Mouse (Mus musculus) cerebellum, adult 11 months (tissue): ENCODE measurements around the gene Cdc6.
A peak's percentile ranks its signal among the peaks of the same experiment; 100 is the strongest.

ENCODE experiments used
- DNase-seq: peaks from one replicate; pipeline ENCODE4 v3.0.0; 2022

Gene Cdc6

DNA sequence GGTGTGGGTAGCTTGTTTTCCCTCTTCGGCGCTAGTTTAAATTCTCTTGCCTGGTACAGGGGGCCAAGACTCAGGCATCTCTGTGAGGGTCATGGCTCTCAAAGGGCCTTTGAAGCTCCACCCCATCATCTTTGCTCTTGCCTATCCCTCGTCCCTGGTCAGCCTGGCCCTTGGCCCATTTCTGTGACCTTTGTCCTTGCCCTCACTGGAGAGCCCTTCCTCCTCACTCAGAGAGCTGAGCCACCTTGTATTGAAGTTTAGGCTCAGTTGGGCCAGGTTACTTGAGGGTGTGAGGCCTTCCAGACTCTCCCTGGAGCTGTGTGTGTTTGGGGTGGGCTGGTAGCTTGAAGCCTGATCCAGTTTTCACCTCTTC lies 38.0 kb downstream of the Cdc6 start:
- DNase-seq: no peak

DNA sequence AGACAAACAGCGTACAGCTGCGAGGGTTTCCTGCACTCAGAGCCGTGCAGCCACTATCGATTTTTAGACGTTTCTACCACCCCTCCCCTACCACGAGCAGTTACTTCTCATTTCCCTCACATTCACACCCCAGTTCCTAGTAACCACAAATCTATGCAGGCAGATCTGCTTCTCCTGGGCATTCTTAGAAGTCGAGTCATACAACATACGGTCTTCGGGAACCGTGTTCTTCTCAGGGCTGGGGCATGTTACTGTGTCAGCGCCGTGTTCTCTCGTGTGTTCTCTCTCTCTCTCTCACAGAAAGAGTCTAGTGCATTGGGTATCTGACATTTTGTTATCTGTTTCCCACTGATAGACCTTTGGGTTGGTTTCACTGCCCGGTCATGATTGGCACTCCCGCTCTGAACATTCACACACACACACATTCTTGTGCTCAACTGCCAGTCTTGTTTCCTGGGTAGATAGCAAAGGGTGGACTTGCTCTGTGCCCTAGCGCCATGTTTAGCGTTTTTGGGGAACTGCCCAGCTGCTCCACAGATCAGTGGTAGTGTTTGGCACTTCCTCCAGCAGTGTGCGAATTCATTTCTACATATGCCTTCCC lies 40.5 kb downstream of the Cdc6 start:
- no peak for DNase-seq

DNA sequence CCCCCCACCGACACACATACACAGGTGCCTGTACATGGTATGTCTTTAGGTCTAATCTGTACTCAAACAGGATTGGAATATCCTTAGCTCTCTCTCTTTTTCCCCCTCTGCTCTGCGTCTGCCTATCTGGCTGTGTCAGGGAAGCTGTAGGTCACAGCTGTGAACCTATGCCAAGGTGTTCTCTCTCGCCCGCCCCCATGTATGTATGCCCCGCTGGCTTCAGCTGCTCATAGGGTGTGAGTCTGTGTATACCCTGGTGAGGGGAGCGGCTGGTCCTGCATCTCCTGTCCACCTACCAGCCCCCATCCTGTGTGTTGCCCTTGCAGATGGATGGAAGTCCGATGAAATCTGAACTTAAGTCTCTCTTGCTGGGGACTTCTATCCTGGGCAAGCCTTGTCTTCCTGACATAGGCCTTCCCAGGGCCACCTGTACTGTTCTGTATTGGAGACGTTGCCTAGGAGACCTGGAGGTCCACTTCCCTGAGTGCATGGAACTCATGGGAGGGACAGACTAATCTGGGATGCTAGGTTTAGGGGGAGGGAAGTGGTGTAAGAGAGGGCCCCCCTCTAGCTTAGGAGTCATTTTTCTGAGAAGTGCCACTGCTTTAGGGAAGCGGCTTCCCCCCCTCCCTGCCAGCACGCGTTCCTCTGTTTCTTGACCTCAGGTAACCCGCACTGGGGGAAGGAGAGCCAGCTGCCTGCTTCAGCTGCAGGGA lies 41.8 kb downstream of the Cdc6 start:
- DNase-seq: no peak

DNA sequence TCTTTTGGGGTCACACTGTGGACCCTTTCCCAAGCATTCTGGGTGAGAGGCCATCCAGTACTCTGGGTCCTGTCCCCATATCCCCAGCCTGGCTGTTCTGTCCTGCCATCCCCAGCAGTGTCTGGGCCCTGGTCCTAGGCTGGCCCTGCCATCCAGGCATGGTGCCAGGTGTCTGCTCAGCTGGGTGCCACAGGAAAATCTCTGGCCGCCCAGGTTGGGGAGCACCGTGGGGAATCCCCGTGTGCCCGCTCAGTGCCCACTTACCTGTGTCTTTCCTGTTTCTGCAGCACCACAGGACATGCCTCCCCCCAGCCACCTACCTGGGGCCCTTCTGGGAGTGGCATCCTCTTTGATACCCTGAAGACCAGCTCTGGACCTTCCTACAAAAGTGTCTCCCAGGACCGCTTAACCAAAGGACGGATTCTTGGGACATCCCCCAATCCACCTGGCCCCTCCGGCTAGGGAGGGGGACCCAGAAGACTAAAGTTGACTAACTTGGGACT lies 42.4 kb downstream of the Cdc6 start:
- peak; percentile 68 for DNase-seq

DNA sequence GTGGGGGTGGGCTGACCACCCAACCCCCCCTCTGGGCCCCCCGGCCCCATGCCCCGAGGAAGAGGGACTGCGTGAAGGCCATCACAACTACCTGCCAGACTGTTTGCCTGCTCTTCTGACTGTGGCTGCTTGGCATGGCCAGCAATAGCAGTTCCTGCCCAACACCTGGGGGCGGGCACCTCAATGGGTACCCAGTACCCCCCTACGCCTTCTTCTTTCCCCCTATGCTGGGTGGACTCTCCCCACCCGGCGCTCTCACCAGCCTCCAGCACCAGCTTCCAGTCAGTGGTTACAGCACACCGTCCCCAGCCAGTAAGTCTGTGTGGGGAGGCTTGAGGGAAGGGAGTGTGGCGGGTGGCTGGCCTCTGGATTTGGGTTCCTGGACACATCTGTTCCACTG lies 42.9 kb downstream of the Cdc6 start:
- DNase-seq: no peak

DNA sequence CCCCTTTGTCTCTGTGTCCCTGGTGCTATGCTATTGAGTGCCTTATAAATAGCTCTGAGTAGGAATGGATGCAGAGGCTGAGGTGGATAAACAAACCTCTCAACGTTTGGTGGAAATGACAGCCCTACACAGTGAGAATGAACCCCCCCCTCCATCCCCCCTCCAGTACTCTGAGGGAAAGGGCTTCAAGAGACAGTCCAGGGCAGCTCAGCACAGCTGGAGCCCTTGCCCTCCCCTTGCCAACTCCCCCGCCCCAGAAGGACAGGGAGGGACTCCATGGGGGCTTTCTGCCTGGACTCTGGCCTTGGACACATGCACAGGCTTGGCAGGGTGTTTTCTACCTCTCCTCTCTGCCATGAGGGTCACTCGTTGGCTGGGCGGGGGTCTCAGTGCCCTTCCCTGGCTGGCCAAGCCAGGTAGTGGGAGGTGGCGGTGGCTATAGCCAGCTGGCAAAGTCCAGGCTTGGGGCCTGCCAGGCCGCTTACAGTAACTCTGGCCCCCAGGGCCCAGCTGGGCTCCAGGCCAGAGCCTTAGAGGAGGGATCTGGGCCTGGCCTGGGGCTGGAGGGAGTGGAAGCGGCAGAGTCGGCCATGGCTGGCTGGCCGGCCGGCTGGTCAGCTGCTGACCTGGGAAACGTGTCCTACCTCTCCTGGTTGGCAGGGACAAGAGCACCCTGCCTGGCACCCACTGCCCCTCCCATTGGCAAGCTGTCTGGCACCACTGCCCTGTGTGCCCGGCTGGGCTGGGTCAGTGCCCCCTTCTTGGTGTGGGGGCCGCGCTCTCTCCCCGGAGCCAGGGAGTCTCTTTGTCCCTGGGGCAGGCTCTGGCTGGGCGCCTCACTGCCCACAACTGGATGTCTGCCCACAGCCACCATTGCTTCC lies 43.7 kb downstream of the Cdc6 start:
- DNase-seq: peak; percentile 79

DNA sequence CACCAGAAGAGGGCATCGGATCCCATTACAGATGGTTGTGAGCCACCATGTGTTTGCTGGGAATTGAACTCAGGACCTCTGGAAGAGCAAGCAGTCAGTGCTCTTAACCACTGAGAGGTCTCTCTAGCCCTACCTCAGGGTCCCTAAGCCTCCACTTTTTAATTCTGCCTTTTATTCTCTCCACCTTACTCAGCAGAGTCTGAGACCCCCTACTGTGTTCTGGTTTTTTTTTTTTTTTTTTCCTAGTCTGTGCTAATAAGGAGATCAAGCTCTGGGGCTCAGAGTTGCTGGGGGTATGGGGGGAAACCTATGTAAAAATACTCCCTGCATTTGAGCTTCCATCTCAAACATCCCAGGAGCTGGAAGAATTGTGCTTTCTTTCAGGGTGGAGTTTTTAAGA lies 44.5 kb downstream of the Cdc6 start:
- no peak for DNase-seq

DNA sequence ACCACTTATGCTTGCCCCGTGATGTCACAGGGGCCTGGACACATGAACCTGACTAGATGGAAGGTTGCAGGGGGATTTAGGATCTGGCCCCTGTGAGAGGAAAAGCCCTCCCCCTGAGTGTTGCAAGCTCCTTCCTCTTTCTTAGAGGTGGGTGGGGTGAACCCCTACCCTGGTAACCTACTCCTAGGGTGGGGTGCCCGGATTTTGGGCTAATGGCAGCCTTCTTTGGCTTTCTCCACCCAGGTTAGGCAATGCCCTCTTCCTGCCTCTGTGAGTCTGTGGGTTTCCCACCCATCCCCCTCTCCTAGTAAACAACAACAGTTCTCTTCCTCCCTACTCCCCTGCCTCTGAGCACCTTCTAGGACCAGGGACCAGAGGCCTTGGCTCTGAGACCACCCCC lies 45.1 kb downstream of the Cdc6 start:
- DNase-seq: no peak

DNA sequence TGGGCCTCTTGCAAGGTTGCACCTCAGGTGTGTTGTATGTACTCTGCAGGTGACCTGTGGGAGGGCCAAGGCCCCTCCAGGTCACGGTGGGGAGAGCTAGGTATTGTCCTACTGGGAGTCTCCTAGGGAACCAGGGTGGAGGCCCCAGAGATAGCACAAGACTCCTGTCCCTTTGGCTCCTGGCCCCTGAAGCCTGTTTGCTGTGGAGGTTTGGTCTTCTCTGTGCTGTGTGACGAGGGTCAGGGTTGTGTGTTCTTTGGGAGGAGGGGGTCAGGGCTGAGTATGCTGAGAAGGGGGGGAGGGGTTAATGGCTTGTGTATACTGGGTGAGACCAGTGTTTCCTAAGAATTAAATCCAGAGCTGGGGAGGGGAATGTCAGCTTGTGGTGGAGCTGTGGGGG lies 45.8 kb downstream of the Cdc6 start:
- DNase-seq: no peak

DNA sequence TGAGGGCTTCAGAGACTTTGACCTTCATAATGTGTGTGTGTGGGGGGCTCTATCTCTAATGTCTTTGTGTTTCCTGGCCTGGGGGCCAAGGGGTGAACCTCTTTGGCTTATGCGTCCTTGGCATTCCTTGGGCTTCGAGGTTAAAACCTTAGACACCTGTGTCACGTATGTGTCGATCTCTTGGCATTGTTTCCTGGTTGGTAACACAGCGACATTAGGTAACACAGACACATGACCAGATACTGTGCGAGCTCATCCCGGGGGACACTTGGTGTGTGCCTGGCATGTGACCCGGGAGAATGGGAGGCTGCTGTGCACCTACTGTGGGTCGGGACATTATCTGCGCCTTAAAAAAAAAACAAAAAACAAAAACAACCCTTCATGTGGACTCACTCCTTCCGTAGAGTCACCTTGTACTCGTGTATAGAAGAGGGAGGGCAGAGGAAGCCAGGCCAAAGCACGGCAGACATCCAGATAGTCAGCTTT lies 46.3 kb downstream of the Cdc6 start:
- DNase-seq: no peak

DNA sequence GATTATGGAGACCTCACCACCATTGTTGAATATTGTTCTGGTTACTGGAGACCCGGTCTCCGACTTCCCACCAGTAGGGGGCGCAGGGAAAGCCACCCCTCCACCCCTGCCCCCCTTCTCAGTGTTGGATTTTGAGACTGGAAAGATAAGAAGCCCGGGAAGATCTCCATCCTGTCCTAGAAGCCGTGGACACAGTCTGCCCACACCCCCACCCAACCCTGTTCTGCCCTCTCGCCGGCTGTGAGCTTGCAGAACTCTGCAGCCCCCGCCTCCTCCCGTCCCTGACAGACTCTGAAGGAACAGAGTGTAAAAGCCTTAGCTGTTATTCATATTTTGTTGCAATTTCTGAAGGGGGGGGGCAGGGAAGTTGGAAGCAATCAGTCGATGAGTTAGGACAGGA lies 46.8 kb downstream of the Cdc6 start:
- peak; percentile 55 for DNase-seq

DNA sequence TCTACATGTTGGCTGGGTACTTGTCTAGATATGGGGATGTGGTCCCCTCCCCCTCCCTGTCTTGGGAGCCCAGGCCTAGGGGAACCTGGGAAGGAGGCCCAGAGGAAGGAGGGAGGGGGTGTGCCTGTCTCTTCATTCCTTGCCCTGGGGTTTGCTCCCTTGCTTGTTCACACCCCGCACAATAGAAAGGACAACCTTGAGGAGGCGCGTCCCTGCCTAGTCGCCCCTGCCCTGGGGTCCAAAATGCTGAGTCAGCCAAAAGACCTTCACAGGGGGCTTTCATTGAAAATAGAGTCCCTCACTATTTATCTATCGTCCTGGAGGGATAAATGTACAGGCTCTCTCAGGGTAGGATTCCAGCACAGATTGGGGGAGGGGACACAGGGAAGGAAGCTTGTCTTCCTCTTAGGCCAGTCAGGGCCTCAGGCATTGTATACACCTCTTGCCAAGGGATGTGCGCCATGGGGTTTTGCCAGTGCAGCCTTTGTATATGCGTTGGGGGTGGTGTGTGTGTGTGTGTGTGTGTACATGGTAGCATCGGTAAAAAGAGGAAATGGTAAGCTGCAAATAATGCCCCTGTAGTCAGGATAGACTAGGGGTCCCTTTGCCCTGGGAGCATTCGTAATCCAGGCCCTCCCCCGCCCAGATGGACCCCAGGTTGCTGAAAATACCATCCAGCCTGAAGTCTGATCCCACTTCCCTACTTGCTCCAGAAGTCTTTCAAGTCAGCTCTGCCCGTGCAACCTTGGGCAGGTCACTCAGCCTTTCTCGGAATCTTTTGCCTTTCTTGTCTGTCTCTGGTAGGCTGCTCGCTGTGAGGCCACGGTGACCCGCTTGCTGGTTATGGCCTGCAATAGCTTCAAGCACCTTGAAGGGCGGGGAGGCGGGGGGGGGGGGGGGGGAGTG lies 47.5 kb downstream of the Cdc6 start:
- no peak for DNase-seq

DNA sequence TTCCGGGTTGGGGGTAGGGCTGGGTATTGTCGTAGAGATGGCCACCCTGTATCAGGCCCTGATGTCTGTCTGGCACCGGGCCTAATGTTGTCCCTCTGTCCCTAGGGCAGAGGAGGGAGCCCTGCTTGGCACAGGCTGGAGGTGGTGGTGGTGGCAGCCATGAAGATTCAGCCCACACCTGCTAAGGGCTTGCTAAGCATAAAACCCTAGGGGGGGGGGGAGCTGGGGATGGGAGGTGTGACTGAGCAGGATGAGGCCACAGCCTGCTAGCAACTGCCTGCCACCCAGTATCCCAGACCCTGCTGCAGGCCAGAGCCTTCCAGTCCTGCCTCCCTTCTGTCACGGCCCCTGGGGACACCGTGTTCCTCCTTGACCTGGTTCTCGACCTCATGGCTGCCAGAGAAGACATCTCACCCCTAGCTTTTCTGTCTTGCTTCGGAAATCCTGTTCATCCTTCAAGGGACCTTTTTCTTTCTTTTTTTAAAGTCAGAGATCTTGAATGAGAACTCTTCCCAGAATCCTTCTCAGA lies 48.2 kb downstream of the Cdc6 start:
- no peak for DNase-seq

DNA sequence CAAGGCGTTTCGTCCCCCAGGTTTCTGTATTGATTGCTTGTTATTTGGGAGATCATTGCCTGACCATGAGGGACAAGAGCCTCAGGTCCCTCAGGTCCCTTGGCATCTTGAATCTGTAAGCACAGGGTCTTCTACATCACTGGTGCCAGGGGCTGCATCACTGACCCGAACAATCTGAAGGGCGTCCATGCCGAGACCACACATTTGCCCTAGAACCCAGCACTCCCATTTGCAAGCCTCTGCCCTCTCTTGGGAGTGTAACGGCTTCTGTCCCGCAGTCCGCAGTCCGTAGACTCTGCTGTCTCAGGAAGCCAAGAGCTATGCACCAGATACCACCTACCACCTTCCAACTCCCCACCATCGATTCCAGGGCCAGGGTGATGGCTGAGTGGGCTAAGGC lies 48.7 kb downstream of the Cdc6 start:
- no peak for DNase-seq

DNA sequence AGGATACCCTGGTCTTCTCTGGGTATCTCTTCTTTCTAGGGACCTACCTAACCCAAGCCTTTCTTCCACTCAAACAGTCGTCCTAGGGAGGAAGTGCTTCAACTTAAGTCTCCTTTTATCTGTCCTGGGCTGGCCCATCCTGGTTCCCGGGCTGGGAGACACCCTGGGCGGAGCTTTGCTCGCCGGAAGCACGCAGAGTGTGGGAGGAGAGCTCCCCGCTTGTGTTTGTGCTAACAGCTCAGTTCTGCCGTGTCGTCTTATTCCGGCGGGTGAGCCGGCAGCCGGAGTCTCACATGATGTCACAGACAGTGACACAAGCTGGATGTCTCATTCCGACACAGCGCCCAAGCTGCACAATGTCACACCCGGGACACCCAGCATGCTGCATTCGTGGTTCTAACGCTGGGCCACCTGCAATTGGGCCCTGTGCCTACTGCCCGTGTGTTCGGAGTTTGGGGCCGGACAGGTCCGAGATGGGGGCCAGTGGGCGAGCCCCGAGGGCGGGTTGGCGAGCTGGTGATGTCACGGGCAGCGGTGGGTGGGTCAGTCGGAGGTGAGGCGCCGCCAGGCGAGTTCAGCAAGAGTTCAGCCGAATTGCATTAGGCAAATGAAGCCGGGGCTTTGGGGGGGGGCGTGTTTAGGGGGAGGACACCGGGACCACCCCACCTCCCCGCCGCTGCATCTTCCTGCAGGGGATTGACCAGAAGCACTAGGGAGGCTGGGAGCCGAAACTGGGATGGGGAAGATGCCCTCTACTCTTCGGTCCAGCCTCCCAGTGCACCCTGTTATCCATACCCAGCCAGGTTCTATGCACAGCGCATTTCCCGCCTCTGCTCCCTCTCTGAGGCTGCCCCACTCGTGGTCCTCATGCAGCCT lies 52.1 kb downstream of the Cdc6 start:
- DNase-seq: peak; percentile 43

DNA sequence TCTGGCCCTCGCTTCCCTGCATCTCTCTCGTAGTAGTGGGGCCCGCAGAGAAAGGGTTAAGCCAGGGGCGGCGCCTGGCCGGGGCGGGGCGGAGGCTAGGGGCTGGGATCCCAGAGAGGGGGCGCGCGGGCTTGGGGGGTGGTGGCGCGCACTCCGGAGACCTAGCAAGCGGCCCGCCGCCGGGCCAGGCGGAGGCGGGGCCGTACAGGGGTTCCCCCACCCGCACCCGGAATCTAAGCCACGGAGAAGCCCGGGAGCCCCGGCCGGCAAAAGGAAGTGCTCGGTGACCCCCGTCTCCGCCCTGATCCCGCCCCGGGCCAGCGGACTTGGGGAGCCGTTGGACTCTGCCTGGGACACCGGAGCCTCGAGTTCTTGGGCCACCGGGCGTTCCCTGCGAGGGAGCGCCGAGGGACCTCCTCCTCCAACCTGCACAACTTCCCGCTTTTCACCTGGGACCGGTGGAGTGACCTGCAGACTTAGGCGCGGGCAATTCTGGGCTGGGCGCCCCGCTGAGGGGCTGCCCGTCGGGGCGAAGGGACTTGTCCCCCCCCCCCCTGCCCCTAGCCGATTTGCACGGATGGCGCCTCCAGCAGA lies 52.8 kb downstream of the Cdc6 start:
- peak; percentile 39 for DNase-seq

DNA sequence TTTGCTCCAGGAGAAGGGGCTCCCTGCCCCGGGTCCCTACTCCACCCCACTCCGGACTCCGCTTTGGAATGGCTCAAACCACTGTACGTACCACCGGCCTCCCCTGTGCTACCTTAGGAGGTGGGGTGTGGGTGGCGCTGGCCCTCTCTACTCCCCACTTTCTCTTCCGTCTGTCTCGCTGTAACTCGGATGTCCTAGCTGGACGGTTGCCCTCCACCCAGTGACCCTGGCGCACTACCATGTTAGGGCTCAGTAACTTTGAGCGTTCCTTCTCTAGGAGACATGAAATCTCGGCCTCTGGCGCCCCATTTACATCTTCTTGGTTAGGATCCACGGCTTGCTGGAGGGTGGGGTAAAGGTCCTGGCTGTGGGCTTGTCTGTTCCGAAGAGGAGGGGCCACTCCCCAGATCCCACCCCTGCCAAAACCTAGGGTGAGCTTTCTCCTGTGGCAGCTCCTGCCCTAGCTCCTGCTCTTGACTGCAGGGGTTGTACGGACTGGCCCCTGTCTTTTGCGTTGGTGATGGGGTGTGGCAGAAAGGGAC lies 53.5 kb downstream of the Cdc6 start:
- DNase-seq: no peak

DNA sequence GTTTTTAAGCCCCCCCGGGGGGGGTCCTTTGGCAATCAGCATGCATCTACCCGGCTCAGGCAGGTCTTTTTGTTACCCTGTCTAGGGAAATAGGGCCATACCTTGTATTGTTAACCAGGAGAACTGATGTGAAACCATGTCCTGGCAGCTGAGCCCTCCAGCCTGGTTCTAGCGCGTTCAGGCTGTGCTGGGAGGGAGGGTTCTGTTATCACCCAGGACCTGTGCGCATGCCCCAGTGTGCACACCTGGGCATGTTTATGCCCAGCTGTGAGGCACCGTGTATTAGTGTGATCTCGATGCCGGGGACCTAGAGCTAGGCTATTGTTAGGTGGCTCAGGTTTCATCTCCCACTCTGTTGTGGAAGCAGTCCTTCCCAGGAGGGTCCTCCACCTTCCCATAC lies 54.2 kb downstream of the Cdc6 start:
- DNase-seq: no peak

DNA sequence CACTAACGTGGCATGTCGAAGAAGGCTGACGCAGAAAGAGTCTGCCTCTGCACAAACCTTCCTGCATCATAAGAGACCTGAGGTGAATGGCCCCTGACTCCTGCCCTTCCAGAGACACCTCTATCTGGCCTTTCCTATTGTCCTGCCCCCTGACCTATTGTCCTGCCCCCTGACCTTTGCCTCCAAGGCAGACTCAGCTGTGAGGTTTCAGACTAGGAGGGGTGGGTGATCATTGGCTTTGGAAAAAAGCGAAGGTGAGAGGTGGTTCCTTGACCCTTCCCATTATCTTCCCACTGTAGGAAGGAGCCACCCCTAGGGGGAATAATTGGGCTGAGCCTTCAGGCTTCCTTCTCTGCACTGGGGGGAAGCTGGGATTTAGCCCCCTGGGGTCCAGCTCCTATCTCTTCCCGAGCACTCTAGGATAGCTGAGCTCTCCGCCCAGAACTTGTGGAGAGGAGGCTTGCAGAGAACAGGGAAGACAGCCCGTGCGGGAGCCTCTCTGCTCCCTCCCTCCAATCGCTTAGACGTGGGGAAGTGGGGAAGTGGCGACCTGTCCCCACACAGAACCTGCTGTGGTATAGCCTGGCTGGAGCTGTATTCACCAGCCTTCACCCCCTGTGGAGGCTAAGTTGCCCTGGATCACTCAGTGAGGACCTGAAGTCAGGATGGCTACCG lies 55.0 kb downstream of the Cdc6 start:
- no peak for DNase-seq
